Mouse (Mus musculus) monocyte, adult 59 days (primary cell): Measurements from ENCODE around the gene Mpeg1. TPM values are rescaled to one million over a fixed set of nuclear protein-coding genes. Genes with fewer than 3 reads are reported as not detected.

ENCODE experiments used
- total RNA-seq, 2 experiments: library from RNA; stranded (reverse); gene quantifications; one replicate each; pipeline ENCODE4 v1.2.4; 2023

Gene Mpeg1
- total RNA-seq: 1,000 to 10,000 TPM; 1,721 to 1,841 TPM

DNA sequence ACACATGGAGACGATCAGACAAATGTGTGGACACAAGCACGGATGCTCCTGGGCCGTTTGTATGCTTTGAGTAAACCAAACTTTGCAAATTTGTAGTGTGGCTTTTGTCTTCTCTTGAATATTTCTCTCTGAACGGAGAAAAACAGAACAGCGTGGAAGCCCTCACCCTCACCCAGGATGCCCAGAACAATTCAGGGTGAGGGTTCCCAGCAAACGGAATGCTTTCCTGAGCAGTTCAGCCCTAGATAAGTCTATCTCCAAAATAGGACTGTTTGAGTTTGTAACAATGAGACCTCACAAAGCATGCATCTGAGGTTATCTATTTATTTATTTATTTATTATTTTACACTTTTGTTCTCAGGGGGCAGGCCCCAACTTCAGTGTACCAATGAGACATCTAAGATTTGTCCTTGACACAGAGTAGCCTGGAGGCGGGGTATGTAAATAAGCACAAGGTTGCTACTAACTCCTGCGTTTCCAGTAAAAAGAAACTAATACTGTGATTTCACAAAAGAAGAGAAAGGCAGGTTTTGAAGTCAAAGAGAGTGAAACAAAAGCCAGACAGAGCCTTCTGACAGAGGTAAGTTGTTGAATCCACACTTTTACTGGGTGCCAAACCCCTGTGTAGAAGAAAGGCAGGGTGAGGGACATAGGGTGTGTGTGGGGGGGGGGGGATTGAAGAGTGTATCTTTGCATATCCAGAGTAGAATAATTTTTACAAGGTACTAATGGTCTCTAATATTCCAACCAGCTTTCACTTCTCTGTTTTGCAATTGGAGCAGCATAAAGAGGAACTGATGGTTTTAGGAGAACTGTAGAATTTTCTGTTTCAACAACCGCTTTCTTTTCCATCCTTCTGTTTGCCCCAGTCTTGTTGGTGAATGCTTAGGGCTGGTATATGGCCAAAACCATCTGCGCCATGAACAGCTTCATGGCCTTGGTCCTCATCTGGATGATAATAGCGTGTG lies at the start of gene Mpeg1:
Gene Mpeg1 (plus strand): TSS at position 498 of the 968 bp plus-strand sequence.

GRCm38 (mm10) chr19:12417361-12417760 lies 43.2 kb upstream of the Mpeg1 start, which contains the start of gene Olfr1441:
TSS of gene Olfr1441 (plus strand) at chr19:12417433.

GRCm38 (mm10) chr19:12427605-12428004 lies 33.0 kb upstream of the Mpeg1 start, which contains the start of gene Pfpl:
TSS of gene Pfpl (plus strand) at chr19:12427905.

DNA sequence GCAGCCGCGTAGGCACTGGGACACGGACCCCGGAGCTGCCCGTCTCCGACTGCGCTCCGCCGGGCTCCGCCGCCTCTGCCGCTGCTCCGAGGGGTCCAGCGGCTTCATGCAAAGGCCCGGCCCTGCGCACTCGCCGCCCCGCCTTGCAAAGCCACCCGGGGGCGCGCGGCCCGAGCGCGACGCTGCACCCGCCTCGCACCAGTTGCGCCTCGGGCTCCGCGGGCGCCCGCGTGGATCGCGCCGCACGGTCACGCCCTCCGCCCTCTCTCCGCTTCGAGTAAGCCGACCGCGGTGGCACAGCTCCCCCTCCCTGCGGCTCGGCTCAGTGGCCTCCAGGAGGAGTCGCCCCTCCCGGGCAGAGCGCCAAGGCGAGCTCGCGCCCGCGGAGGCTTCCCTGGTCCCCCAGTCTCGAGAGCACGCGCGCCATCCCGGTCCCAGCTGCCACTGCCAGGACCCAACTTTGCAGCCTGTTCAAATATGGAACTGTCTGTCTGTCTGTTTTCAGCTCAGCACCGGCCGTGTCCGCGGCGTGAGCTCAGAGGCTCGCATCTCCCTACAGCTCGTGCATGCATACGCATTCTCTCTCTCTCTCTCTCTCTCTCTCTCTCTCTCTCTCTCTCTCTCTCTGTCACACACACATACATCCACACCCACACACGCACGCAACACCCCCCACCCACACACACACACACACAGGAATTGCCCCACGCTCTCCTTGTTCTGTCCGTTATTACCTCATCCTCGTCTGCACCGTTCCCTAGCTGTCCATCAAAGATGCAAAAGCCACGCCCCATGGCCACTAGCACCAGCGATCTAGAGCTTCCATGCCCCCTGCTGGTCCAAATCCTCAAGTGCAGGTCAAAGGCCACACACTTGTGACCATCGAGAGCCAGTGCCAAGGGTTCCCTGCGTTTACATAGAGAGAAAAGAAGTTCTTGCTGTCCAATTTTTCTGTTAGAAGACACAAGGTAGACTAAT lies 41.1 kb downstream of the Mpeg1 start, which contains the start of gene Dtx4:
Gene Dtx4 (minus strand): TSS at position 85 of the 978 bp plus-strand sequence.

Other genes with a start within 250 kb of the Mpeg1 start
- gene Olfr1432, start 228.2 kb upstream of the Mpeg1 start, total RNA-seq: not detected
- not detected for gene Olfr262, start 219.1 kb upstream of the Mpeg1 start, total RNA-seq
- not detected for gene Olfr235, start 199.7 kb upstream of the Mpeg1 start, total RNA-seq
- not detected for gene Olfr1434, start 180.9 kb upstream of the Mpeg1 start, total RNA-seq
- gene Olfr1436, start 161.6 kb upstream of the Mpeg1 start, total RNA-seq: not detected
- not detected for gene Olfr1437, start 135.7 kb upstream of the Mpeg1 start, total RNA-seq
- not detected for gene Olfr1438-ps1, start 124.9 kb upstream of the Mpeg1 start, total RNA-seq
- not detected for gene Olfr1440, start 73.5 kb upstream of the Mpeg1 start, total RNA-seq
- not detected for gene Olfr1441, start 43.3 kb upstream of the Mpeg1 start, total RNA-seq
- not detected for gene Pfpl, start 32.9 kb upstream of the Mpeg1 start, total RNA-seq
- gene Dtx4, start 40.7 kb downstream of the Mpeg1 start, total RNA-seq: 10 to 100 TPM; 11.3 to 12.3 TPM
- 100 to 1,000 TPM; 104 to 119 TPM for gene Fam111a, start 85.0 kb downstream of the Mpeg1 start, total RNA-seq
- not detected for gene Gm4952, start 139.2 kb downstream of the Mpeg1 start, total RNA-seq
- gene Glyat, start 172.5 kb downstream of the Mpeg1 start, total RNA-seq: not detected
- not detected for gene Olfr1442, start 209.7 kb downstream of the Mpeg1 start, total RNA-seq
- not detected for gene Olfr1443, start 217.3 kb downstream of the Mpeg1 start, total RNA-seq
- gene Keg1, start 235.0 kb downstream of the Mpeg1 start, total RNA-seq: not detected